Mouse (Mus musculus) liver, embryonic 15.5 days (tissue): Measurements from ENCODE around the gene Siah3. TPM values are rescaled to one million over a fixed set of nuclear protein-coding genes. Genes with fewer than 3 reads are reported as not detected.

Experiments used
- ATAC-seq: fragments of 200-750 bp; cut with Nextera tagmentation; 2 replicates; pipeline ENCODE4 v1.8.0; 2017; ENCODE audit warnings: moderate number of reproducible peaks, mild to moderate bottlenecking, moderate library complexity; ENCODE audit not compliant: insufficient read depth
- H3K27ac ChIP-seq: fragments of 300-500 bp; sonication (generic); replicated peaks from 2 replicates; pipeline ENCODE4 v1.5.1; 2015; ENCODE audit warnings: mild to moderate bottlenecking, inconsistent platforms
- H3K27me3 ChIP-seq: fragments of 300-500 bp; sonication (generic); 2 replicates; pipeline ENCODE4 v1.6.1; 2015; ENCODE audit warnings: mild to moderate bottlenecking, inconsistent platforms
- H3K36me3 ChIP-seq: fragments of 300-500 bp; sonication (generic); replicated peaks from 2 replicates; pipeline ENCODE4 v1.6.1; 2015; ENCODE audit warnings: moderate library complexity, mild to moderate bottlenecking, inconsistent platforms
- H3K4me1 ChIP-seq: fragments of 300-500 bp; sonication (generic); replicated peaks from 2 replicates; pipeline ENCODE4 v1.6.1; 2015; ENCODE audit warnings: inconsistent platforms
- H3K4me2 ChIP-seq: fragments of 300-500 bp; sonication (generic); 2 replicates; pipeline ENCODE4 v1.6.1; 2015; ENCODE audit warnings: moderate library complexity, mild to moderate bottlenecking, inconsistent platforms
- H3K4me3 ChIP-seq: fragments of 300-500 bp; sonication (generic); replicated peaks from 2 replicates; pipeline ENCODE4 v1.5.1; 2015; ENCODE audit warnings: mild to moderate bottlenecking, inconsistent platforms
- H3K9ac ChIP-seq: fragments of 300-500 bp; sonication (generic); 2 replicates; pipeline ENCODE4 v1.6.1; 2015; ENCODE audit warnings: moderate library complexity, mild to moderate bottlenecking, inconsistent platforms
- H3K9me3 ChIP-seq: fragments of 300-500 bp; sonication (generic); replicated peaks from 2 replicates; pipeline ENCODE4 v1.6.1; 2016; ENCODE audit warnings: inconsistent platforms
- WGBS: fragments of 180-500 bp; shearing (Covaris S2); methylation state at CpG from one replicate; pipeline ENCODE4 v1.1.7; 2015; ENCODE audit warnings: mixed read lengths; ENCODE audit not compliant: insufficient replicate concordance; 5-methylcytosine and 5-hydroxymethylcytosine counted together
- polyA plus RNA-seq: library from polyadenylated mRNA; unstranded; fragments of >200 nt; fragmentation: Nextera tagmentation; extraction: Ambion mirVana; gene quantifications from 2 replicates; pipeline ENCODE4 v1.2.1, GENCODE M21; 2015

Siah3 gene
- polyA plus RNA-seq, 1 experiment from 2014 or later: 0.10 TPM

- no peaks in the 10 kb centered on the region for H3K4me1 ChIP-seq
- WGBS: 46% methylated on average over 8 of the region's 8 CpGs
- H3K36me3 ChIP-seq: no peaks in the 10 kb centered on the region
- H3K4me3 ChIP-seq: no peak overlapping the region
- H3K27me3 ChIP-seq: no peaks in the 10 kb centered on the region
- H3K9ac ChIP-seq: no peak overlapping the region
- H3K9me3 ChIP-seq: no peaks in the 10 kb centered on the region
- H3K4me2 ChIP-seq: no peak overlapping the region
- H3K27ac ChIP-seq: no peak overlapping the region
- ATAC-seq: no peak
Measured at GRCm38 (mm10) chr14:75505126-75505840, 49.5 kb downstream of the Siah3 start.

- Histone ChIP-seq H3K9me3 (no peaks in the 10 kb centered on the region), H3K9ac (no peak overlapping the region), H3K4me3 (no peak overlapping the region), H3K4me1 (no peaks in the 10 kb centered on the region), H3K27me3 (no peaks in the 10 kb centered on the region), H3K36me3 (no peaks in the 10 kb centered on the region), H3K27ac (no peak overlapping the region), H3K4me2 (no peak overlapping the region)
- ATAC-seq: no peak
- WGBS: 50% methylated on average over 3 of the region's 3 CpGs
Measured at GRCm38 (mm10) chr14:75506246-75506645, 50.5 kb downstream of the Siah3 start.

- no peaks in the 10 kb centered on the region for H3K36me3 ChIP-seq
- H3K4me3 ChIP-seq: no peak overlapping the region
- no peaks in the 10 kb centered on the region for H3K4me1 ChIP-seq
- no peaks in the 10 kb centered on the region for H3K27me3 ChIP-seq
- H3K27ac ChIP-seq: no peak overlapping the region
- no peaks in the 10 kb centered on the region for H3K9me3 ChIP-seq
- WGBS: 73% methylated on average over 6 of the region's 6 CpGs
- no peak for ATAC-seq
- H3K4me2 ChIP-seq: no peak overlapping the region
- H3K9ac ChIP-seq: no peak overlapping the region
Measured at GRCm38 (mm10) chr14:75510125-75510524, 54.3 kb downstream of the Siah3 start.

- Histone ChIP-seq H3K9me3 (no peaks in the 10 kb centered on the region), H3K27me3 (no peaks in the 10 kb centered on the region), H3K4me1 (no peaks in the 10 kb centered on the region), H3K27ac (no peak overlapping the region), H3K9ac (no peak overlapping the region), H3K4me2 (no peak overlapping the region), H3K36me3 (no peaks in the 10 kb centered on the region), H3K4me3 (no peak overlapping the region)
- ATAC-seq: no peak
- 53% methylated on average over 3 of the region's 3 CpGs for WGBS
Measured at GRCm38 (mm10) chr14:75512946-75513345, 57.2 kb downstream of the Siah3 start.

- H3K4me3 ChIP-seq: no peak overlapping the region
- no peak overlapping the region for H3K9ac ChIP-seq
- no peak for ATAC-seq
- no peak overlapping the region for H3K4me2 ChIP-seq
- WGBS: 23% methylated on average over 3 of the region's 3 CpGs
- no peaks in the 10 kb centered on the region for H3K9me3 ChIP-seq
- H3K36me3 ChIP-seq: no peaks in the 10 kb centered on the region
- no peak overlapping the region for H3K27ac ChIP-seq
- H3K27me3 ChIP-seq: no peaks in the 10 kb centered on the region
- peaks cover 12% of the 10 kb centered on the region for H3K4me1 ChIP-seq
Measured at GRCm38 (mm10) chr14:75516161-75516560, 60.4 kb downstream of the Siah3 start.

GRCm38 (mm10) chr14:75516917-75517595, 61.3 kb downstream of the Siah3 start:
- Histone ChIP-seq H3K27ac (no peak overlapping the region), H3K4me3 (no peak overlapping the region), H3K36me3 (no peaks in the 10 kb centered on the region), H3K9me3 (no peaks in the 10 kb centered on the region), H3K4me1 (peaks cover 12% of the 10 kb centered on the region), H3K4me2 (no peak overlapping the region), H3K27me3 (no peaks in the 10 kb centered on the region), H3K9ac (no peak overlapping the region)
- ATAC-seq: no peak
- WGBS: 80% methylated on average over 9 of the region's 9 CpGs

GRCm38 (mm10) chr14:75518196-75518887, 62.6 kb downstream of the Siah3 start:
- no peak for ATAC-seq
- H3K27ac ChIP-seq: no peak overlapping the region
- no peak overlapping the region for H3K9ac ChIP-seq
- 0 out of 2 replicates have a peak overlapping the region, but pooled peaks have one; percentile 4 for H3K4me2 ChIP-seq
- no peaks in the 10 kb centered on the region for H3K36me3 ChIP-seq
- H3K9me3 ChIP-seq: no peaks in the 10 kb centered on the region
- peaks cover 12% of the 10 kb centered on the region for H3K4me1 ChIP-seq
- WGBS: 64% methylated on average over 15 of the region's 15 CpGs
- no peaks in the 10 kb centered on the region for H3K27me3 ChIP-seq
- H3K4me3 ChIP-seq: no peak overlapping the region

GRCm38 (mm10) chr14:75518899-75519298, 63.1 kb downstream of the Siah3 start:
- Histone ChIP-seq H3K27ac (no peak overlapping the region; the same call in 1 of the 2 replicates), H3K9ac (no peak overlapping the region), H3K4me2 (0 out of 2 replicates have a peak overlapping the region, but pooled peaks have one; percentile 4), H3K9me3 (no peaks in the 10 kb centered on the region), H3K4me1 (peaks cover 15% of the 10 kb centered on the region), H3K36me3 (no peaks in the 10 kb centered on the region), H3K27me3 (no peaks in the 10 kb centered on the region), H3K4me3 (no peak overlapping the region)
- WGBS: 78% methylated on average over 6 of the region's 6 CpGs
- no peak for ATAC-seq

- 42% methylated on average over 8 of the region's 8 CpGs for WGBS
- Histone ChIP-seq H3K9me3 (no peaks in the 10 kb centered on the region), H3K4me3 (no peak overlapping the region), H3K4me1 (peaks cover 20% of the 10 kb centered on the region), H3K9ac (no peak overlapping the region), H3K36me3 (no peaks in the 10 kb centered on the region), H3K27ac (no peak overlapping the region), H3K4me2 (no peak overlapping the region), H3K27me3 (no peaks in the 10 kb centered on the region)
- peak; percentile 43; the same call in 1 of the 2 replicates for ATAC-seq
Measured at GRCm38 (mm10) chr14:75519668-75520067, 63.9 kb downstream of the Siah3 start.

GRCm38 (mm10) chr14:75524648-75525047, 68.9 kb downstream of the Siah3 start:
- Histone ChIP-seq H3K4me1 (peaks cover 27% of the 10 kb centered on the region), H3K4me2 (peak overlapping the region; percentile 50), H3K9ac (no peak overlapping the region), H3K27ac (peak overlapping the region; percentile 73), H3K36me3 (no peaks in the 10 kb centered on the region), H3K27me3 (no peaks in the 10 kb centered on the region), H3K4me3 (0 out of 2 replicates have a peak overlapping the region, but pooled peaks have one; percentile 9), H3K9me3 (no peaks in the 10 kb centered on the region)
- peak; percentile 80 for ATAC-seq
- 22% methylated on average over 2 of the region's 2 CpGs for WGBS
